Mouse (Mus musculus): ENCODE measurements at regions not wholly inside any gene's neighbourhood (a gene's known extent, or its start where the extent isn't known, plus 50 kb on each side); places are given as distances from the start of the nearest gene placed in this dataset.
"Not testable (repeated sequence)": the region's sequence is repeated elsewhere in the genome, so short reads cannot be mapped to it uniquely, and the experiment has no call there.

DNA sequence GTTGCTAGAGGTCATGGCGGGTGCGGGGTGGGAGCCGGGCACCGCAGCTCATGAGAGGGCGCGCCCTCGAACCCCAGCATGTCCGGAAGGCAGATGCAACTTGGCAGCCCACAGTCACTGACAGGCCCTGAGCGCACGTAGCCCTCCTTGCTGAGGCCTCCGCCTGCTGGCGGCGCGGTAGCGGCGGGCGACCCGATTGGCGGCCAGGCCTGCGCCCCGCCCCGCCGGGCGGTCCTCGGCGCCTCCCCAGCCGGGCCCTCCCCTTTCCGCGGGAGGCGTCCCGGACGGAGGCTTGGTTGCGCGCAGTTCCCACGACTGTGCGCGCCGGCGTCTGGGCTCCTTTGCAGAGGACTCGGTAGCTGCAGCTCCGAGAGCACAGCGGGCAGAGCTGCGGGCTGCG, 301.9 kb downstream of the Hpcal1 start:
- DNase-seq (ENCODE audit: inconsistent age in 2 of 2, low spot score in 1 of 2), result peak; percentile 3 to 34

DNA sequence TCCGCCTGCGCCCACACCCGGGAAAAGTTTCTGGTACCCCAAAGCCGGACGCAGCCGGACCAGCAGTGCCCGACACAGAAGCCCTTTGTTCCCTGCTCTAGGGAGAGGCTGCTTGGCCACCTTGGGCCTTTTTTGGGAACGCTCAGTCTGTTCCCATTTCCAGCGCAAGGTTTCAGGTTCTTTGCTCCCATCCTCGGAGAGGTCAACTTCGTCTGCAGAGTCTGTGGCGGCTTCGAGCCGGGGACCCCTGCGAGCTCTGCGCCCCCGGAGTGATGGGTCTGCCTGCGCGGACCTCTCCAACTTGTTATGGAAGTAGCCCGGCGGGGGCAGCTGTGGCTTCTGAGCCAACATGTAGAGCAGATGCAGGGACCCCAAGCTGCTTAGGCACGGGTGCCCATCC, 302.7 kb downstream of the Hpcal1 start:
- DNase-seq (ENCODE audit: inconsistent age in 2 of 2, low spot score in 1 of 2), result not testable (repeated sequence)
